Mouse (Mus musculus) neural tube, embryonic 12.5 days (tissue): ENCODE results near the gene Dctn2. TPM values are rescaled to one million over a fixed set of nuclear protein-coding genes. Genes with fewer than 3 reads are reported as not detected.
A peak's percentile ranks its signal among the peaks of the same experiment; 100 is the strongest.

ENCODE experiments used
- ATAC-seq: fragments of 200-750 bp; cut with Nextera tagmentation; 2 replicates; pipeline ENCODE4 v1.8.0; 2017; ENCODE audit warnings: low read depth, mild to moderate bottlenecking, moderate TSS enrichment, moderate library complexity; ENCODE audit not compliant: low FRiP score
- H3K27ac ChIP-seq: fragments of 300-500 bp; sonication (generic); 2 replicates; pipeline ENCODE4 v1.5.1; 2016
- H3K27me3 ChIP-seq: fragments of 300-500 bp; sonication (generic); replicated peaks from 2 replicates; pipeline ENCODE4 v1.6.1; 2016; ENCODE audit warnings: mild to moderate bottlenecking
- H3K36me3 ChIP-seq: fragments of 300-500 bp; sonication (generic); 2 replicates; pipeline ENCODE4 v1.6.1; 2016; ENCODE audit warnings: mild to moderate bottlenecking
- H3K4me1 ChIP-seq: fragments of 300-500 bp; sonication (generic); 2 replicates; pipeline ENCODE4 v1.6.1; 2016
- H3K4me2 ChIP-seq: fragments of 300-500 bp; sonication (generic); replicated peaks from 2 replicates; pipeline ENCODE4 v1.6.1; 2016; ENCODE audit warnings: mild to moderate bottlenecking
- H3K4me3 ChIP-seq: fragments of 300-500 bp; sonication (generic); 2 replicates; pipeline ENCODE4 v1.5.1; 2016
- H3K9ac ChIP-seq: fragments of 300-500 bp; sonication (generic); 2 replicates; pipeline ENCODE4 v1.6.1; 2016; ENCODE audit warnings: mild to moderate bottlenecking
- H3K9me3 ChIP-seq: fragments of 300-500 bp; sonication (generic); 2 replicates; pipeline ENCODE4 v1.6.1; 2016; ENCODE audit warnings: mild to moderate bottlenecking
- WGBS: fragments of 180-500 bp; shearing (Covaris S2); methylation state at CpG from one replicate; pipeline ENCODE4 v1.1.7; 2016; 5-methylcytosine and 5-hydroxymethylcytosine counted together
- polyA plus RNA-seq: library from polyadenylated mRNA; unstranded; fragments of >200 nt; fragmentation: Nextera tagmentation; extraction: Ambion mirVana; gene quantifications from 2 replicates; pipeline ENCODE4 v1.2.1, GENCODE M21; 2016

Gene Dctn2
- polyA plus RNA-seq = 273 and 277 TPM in 2 replicates

DNA sequence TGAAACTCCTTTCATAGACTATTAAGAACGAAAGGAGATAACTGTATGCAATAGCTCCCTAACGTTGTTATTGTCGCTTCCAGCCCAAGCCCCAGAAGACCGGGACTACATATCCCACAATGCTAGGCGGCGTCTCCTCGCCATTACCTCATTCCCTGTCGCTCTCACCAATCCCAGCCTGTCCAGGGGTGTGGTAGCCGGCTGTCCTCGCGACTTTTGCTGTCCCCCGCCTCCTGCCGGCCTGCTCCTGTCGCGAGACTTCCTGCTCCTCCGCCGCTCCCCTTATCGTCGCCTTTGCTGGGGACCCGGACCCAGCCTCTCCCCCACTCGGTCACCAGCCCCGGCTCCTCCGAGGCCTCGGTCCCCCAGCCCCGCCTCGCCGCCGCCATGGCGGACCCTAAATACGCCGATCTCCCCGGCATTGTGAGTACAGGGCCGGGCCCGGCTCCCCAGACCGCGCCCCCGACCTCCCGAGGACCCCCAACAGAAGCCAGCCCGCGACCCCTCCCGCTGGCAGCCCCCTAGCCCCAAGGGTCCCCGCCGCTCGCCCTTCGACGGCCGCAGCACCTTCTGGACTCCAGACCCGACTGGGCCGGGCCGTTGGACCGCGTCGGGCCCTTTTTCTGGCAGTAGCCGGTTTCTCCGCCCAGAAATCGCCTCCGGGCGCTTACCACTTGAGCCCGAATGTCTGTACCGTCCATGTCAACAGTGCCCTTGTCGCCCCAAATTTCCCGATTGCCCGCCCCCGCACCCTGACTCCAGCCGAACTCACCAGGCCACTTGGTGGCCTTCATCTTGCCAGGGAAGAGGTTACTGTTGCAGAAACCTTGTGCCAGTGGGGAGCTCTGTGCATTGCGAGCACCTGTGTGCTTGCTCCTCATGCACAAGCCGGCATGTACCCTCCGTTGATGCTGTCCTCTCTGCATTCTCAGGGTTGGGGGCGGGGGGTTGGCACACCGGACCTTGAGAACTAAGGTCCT, at the start of gene Dctn2:
Gene Dctn2 (plus strand): TSS at position 257 of the 980 bp plus-strand sequence.
- H3K27me3 ChIP-seq = 0 out of 2 replicates have a peak, but pooled peaks cover 4% of the 10 kb centered on the region
- peaks cover 39% of the 10 kb centered on the region for H3K4me1 ChIP-seq
- WGBS = under 1% methylated on average over 70 of the region's 70 CpGs
- H3K27ac ChIP-seq = peak within 1 kb of the TSS; percentile 80
- peak within 1 kb of the TSS; percentile 97 for H3K4me3 ChIP-seq
- no peaks in the 10 kb centered on the region for H3K9me3 ChIP-seq
- peaks cover 29% of the 10 kb centered on the region for H3K36me3 ChIP-seq
- peak; percentile 96 for ATAC-seq
- H3K9ac ChIP-seq = peak within 1 kb of the TSS; percentile 100
- peak within 1 kb of the TSS; percentile 97 for H3K4me2 ChIP-seq

DNA sequence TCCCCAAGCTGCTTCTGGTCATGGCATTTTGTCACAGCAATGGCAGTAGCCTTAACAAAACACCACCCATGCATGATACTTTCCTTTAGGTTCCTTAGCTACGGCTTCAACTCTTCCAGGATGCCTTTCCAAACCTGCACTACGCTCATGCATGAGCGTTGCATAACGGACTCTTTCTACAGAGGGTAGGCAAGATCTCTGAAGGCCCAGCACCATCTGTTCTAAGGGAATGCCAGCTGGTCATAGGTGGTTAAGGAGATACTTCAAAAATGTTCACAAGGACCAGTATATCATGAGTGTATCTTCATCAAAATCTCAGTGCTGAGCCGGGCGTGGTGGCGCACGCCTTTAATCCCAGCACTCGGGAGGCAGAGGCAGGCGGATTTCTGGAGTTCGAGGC, 49.7 kb upstream of the Dctn2 start:
- WGBS = 95% methylated on average over 11 of the region's 11 CpGs
- H3K4me2 ChIP-seq = no peak overlapping the region

DNA sequence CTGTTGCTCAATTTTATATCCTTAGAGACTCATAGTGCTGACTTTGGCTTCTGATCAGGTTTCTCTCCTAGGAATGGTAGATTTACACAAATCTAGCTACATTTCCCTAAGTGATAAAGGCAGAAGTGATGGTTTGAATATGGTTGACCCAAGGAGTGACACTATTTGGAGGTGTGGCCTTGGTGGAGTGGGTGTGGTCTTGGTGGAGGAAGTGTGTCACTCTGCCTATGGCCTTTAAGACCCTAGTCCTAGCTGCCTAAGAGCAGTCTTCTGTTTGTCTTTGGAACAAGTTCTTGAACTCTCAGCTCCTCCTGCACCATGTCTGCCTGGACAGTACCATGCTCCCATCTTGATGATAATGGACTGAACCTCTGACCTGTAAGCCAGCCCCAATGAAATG, 49.0 kb upstream of the Dctn2 start:
- Histone ChIP-seq H3K27me3 (no peaks in the 10 kb centered on the region), H3K27ac (no peak overlapping the region), H3K9ac (no peak overlapping the region), H3K9me3 (no peaks in the 10 kb centered on the region), H3K4me2 (no peak overlapping the region), H3K4me3 (no peak overlapping the region), H3K4me1 (no peaks in the 10 kb centered on the region), H3K36me3 (no peaks in the 10 kb centered on the region)
- ATAC-seq = no peak

More for the DNA sequence above, 49.7 kb upstream of the Dctn2 start:
- Histone ChIP-seq H3K27me3 (no peaks in the 10 kb centered on the region), H3K9me3 (no peaks in the 10 kb centered on the region), H3K9ac (no peak overlapping the region), H3K27ac (no peak overlapping the region), H3K4me3 (no peak overlapping the region), H3K4me1 (no peaks in the 10 kb centered on the region), H3K36me3 (no peaks in the 10 kb centered on the region)
- no peak for ATAC-seq

DNA sequence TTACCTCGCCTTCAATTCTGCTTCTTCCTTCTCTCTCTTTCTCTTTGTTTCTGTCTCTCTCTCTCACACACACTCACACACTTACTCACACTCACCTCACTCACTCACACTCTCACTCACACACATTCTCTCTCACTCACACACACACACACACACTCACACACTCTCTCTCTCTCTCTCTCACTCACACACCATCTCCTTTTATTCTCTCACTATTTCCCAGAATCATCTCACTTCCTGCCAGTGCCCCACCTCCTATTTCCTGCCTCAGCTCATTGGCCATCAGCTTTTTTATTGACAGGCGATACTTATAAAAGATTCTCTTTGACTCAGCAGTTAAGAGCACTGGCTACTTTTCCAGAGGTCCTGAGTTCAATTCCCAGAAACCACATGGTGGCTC, 47.8 kb upstream of the Dctn2 start:
- WGBS = 90% methylated on average over 2 of the region's 2 CpGs
- H3K36me3 ChIP-seq = no peaks in the 10 kb centered on the region
- no peaks in the 10 kb centered on the region for H3K4me1 ChIP-seq
- H3K27ac ChIP-seq = no peak overlapping the region
- no peaks in the 10 kb centered on the region for H3K9me3 ChIP-seq
- no peak overlapping the region for H3K4me2 ChIP-seq
- H3K9ac ChIP-seq = no peak overlapping the region
- H3K4me3 ChIP-seq = no peak overlapping the region
- ATAC-seq = no peak
- H3K27me3 ChIP-seq = no peaks in the 10 kb centered on the region

DNA sequence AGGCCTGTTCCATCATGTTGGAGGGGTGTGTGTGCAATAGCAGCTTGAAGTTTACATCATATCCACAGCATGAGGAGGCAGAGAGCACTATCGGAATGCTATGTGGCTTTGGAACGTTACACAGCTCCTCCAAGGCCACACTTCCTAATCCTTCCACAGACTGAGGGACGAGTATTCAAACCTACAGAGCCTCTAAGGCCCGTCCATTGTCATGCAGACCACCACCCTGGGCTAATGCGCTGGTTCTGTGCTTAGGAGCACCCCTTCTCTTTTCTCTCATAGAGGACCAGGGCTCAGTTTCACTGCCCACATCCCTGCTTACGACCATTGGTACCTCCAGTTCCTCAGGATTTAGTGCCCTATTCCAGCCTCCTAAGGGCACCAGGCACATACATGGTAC, 41.0 kb upstream of the Dctn2 start:
- H3K36me3 ChIP-seq = peaks cover 27% of the 10 kb centered on the region
- peaks cover 9% of the 10 kb centered on the region; the same call in 1 of the 2 replicates for H3K27me3 ChIP-seq
- WGBS = 35% methylated on average over 6 of the region's 6 CpGs
- no peaks in the 10 kb centered on the region for H3K9me3 ChIP-seq
- no peak overlapping the region for H3K4me2 ChIP-seq
- H3K27ac ChIP-seq = no peak overlapping the region
- no peak overlapping the region for H3K4me3 ChIP-seq
- ATAC-seq = no peak
- 0 out of 2 replicates have a peak, but pooled peaks cover 6% of the 10 kb centered on the region for H3K4me1 ChIP-seq
- no peak overlapping the region for H3K9ac ChIP-seq

DNA sequence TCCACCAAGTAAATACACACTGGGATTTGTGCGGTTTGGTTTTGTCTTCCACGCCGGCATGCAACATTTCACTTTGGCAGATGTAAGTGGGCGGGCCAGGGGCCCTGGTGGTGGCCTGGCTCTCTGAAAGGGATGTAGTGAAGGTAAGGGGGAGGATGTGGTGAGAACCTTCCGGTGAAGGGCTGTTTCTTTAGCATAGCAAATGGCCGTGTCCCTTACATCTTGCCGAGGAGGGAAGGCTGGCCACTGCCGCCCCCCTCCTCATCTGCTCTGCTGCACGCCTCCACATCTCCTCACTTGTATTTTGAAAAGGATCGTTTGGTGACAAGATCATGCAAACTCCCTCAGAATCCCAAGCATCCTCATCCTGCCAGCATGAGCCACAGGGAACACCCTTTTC, 40.4 kb upstream of the Dctn2 start:
- Histone ChIP-seq H3K4me3 (no peak overlapping the region), H3K36me3 (peaks cover 32% of the 10 kb centered on the region), H3K4me2 (no peak overlapping the region), H3K4me1 (0 out of 2 replicates have a peak, but pooled peaks cover 6% of the 10 kb centered on the region), H3K27ac (no peak overlapping the region), H3K9me3 (no peaks in the 10 kb centered on the region), H3K27me3 (peaks cover 9% of the 10 kb centered on the region; the same call in 1 of the 2 replicates), H3K9ac (no peak overlapping the region)
- WGBS = 16% methylated on average over 10 of the region's 10 CpGs
- ATAC-seq = no peak

DNA sequence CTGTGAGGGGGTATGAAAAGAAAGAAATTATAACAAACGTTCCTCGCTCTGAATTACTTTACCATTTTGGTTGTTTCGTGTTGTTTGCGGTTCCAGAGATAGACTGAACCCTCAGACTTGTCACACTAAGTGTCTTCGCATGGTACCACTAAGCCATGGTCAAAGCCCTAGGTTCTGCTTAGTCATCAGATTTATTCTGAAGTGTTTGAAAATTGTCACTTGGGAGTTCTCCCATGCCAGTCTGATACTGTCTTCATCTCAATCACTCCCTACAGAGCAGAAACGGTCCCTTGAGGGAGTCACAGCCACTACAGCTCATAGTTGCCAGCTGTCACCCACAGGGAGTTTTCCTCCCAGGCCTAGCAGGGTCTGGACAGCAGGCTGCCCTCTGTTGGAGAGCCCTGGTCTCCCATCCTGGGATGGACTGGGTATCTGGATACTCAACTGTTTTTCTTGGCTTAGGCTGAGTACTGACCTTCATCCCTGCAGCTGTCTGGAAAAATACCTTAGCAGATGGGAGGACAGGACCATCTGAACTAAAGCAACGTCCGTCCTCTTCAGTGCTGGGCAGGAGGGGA, 39.8 kb upstream of the Dctn2 start:
- Histone ChIP-seq H3K9ac (no peak overlapping the region), H3K4me2 (no peak overlapping the region), H3K27ac (no peak overlapping the region), H3K27me3 (peaks cover 9% of the 10 kb centered on the region; the same call in 1 of the 2 replicates), H3K36me3 (peaks cover 37% of the 10 kb centered on the region), H3K9me3 (no peaks in the 10 kb centered on the region), H3K4me3 (no peak overlapping the region), H3K4me1 (0 out of 2 replicates have a peak, but pooled peaks cover 6% of the 10 kb centered on the region)
- WGBS = 67% methylated on average over 8 of the region's 8 CpGs
- ATAC-seq = peak; percentile 14; the same call in 1 of the 2 replicates

DNA sequence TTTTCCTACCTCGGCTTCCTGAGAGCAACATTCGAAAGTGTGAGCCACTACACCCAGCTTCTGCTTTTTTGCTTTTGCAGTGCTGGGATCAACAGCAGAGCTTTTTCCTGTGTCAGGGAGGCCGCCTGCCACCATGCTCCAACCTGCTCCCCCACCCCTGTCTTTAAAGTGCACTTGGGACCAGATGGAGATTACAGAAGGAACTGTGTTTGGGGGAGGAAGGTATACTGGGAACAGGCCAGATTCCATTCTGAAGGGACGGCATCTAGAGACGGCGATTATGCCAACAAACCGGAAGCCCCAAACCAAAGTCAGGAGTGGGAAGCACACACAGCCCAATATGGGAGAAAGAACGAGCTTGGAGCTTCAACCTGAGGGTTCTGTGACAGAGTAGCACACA, 39.0 kb upstream of the Dctn2 start:
- peaks cover 40% of the 10 kb centered on the region for H3K36me3 ChIP-seq
- 0 out of 2 replicates have a peak, but pooled peaks cover 6% of the 10 kb centered on the region for H3K4me1 ChIP-seq
- 84% methylated on average over 8 of the region's 8 CpGs for WGBS
- no peak overlapping the region for H3K4me2 ChIP-seq
- H3K9ac ChIP-seq = no peak overlapping the region
- H3K27me3 ChIP-seq = peaks cover 9% of the 10 kb centered on the region; the same call in 1 of the 2 replicates
- no peak overlapping the region for H3K4me3 ChIP-seq
- H3K9me3 ChIP-seq = no peaks in the 10 kb centered on the region
- ATAC-seq = no peak
- H3K27ac ChIP-seq = no peak overlapping the region

DNA sequence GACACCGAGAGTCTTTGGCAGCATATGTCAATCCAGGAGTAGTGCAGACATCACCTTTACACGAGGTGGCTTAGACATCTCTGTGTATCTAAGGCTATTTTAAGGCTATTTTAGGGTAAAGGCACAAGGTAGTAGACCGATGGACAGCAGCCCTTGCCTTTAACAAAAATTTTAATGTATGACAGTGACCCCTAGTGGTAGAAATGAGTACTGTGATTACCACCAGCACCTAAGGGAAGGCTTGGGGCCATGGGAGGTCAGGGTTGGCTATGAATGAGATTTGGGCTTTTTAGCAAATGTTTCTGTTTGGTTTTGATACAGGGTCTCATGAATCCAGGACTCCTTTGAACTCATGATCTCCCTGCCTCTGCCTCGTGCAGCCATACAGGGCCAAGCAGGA, 37.3 kb upstream of the Dctn2 start:
- Histone ChIP-seq H3K4me2 (no peak overlapping the region), H3K36me3 (peaks cover 49% of the 10 kb centered on the region), H3K4me1 (0 out of 2 replicates have a peak, but pooled peaks cover 6% of the 10 kb centered on the region), H3K4me3 (no peak overlapping the region), H3K9me3 (no peaks in the 10 kb centered on the region), H3K27ac (no peak overlapping the region), H3K27me3 (peaks cover 9% of the 10 kb centered on the region; the same call in 1 of the 2 replicates), H3K9ac (no peak overlapping the region)
- 21% methylated on average over 4 of the region's 4 CpGs for WGBS
- ATAC-seq = 0 out of 2 replicates have a peak, but pooled peaks have one; percentile 41

DNA sequence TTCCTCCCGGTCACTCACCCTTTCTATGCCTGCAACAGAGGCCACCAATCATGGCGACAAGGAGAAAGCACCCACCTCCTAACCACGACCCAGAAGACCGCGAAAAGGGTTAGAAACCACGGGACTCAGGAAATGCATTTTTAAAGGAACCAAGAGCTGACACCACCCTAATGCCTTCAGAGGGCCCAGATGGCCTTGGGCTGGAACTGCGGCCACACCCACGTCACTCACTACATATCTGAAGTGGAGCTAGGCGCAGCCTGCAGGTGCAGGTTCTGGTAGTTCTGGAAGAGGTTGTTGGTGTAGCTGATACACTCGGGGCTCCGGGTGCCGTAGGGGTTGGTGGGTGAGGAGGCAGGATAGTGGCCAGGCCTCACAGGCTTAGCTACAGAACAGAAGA, 35.5 kb upstream of the Dctn2 start:
- Histone ChIP-seq H3K4me1 (0 out of 2 replicates have a peak, but pooled peaks cover 3% of the 10 kb centered on the region), H3K4me2 (no peak overlapping the region), H3K9ac (no peak overlapping the region), H3K27ac (no peak overlapping the region), H3K9me3 (no peaks in the 10 kb centered on the region), H3K4me3 (no peak overlapping the region), H3K36me3 (peaks cover 55% of the 10 kb centered on the region), H3K27me3 (peaks cover 9% of the 10 kb centered on the region; the same call in 1 of the 2 replicates)
- no peak for ATAC-seq
- WGBS = 86% methylated on average over 12 of the region's 12 CpGs

DNA sequence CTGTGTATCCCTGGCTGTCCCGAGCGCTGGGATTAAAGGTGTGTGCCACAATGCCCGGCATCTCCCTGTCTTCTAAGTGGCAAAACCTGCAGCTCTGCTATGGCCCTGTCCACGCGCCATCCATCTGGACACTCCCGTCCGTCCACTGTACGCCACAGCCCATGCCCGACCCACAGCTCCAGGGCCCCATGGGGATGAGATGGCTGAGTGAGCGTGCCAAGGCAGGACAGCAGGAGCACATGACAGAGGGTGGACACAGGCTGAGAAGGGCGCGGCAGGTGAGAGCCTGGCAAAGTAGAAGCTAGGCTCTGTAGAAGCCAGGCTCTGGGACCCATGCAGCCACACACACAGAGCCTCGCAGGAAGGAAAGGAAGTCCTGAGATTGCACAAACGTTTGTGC, 34.4 kb upstream of the Dctn2 start:
- 87% methylated on average over 14 of the region's 14 CpGs for WGBS
- no peaks in the 10 kb centered on the region for H3K4me1 ChIP-seq
- H3K9me3 ChIP-seq = no peaks in the 10 kb centered on the region
- peaks cover 9% of the 10 kb centered on the region; the same call in 1 of the 2 replicates for H3K27me3 ChIP-seq
- H3K27ac ChIP-seq = no peak overlapping the region
- no peak overlapping the region for H3K4me2 ChIP-seq
- peaks cover 64% of the 10 kb centered on the region for H3K36me3 ChIP-seq
- H3K4me3 ChIP-seq = no peak overlapping the region
- H3K9ac ChIP-seq = no peak overlapping the region
- ATAC-seq = no peak

DNA sequence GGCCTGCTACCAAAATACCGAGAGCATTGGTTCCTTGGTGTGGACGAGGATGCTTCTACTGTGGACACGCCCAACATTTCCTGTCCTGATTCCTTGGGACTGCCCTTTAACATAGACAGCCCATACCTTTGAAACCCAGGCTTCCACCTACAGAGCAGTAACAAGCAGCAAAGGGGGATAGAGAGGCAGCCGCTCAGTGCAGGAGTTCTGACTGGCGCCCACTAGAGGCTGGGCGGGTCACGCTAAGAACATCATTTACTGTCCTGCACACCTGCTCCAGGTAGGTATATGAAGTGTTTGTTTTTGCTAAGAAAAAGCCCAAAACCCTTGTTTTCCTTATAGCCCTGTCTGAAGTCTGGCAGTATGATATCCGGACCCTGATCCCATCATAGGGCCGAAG, 33.0 kb upstream of the Dctn2 start:
- Histone ChIP-seq H3K4me3 (no peak overlapping the region), H3K27me3 (no peaks in the 10 kb centered on the region), H3K27ac (no peak overlapping the region), H3K4me1 (no peaks in the 10 kb centered on the region), H3K9ac (no peak overlapping the region), H3K4me2 (no peak overlapping the region), H3K36me3 (peaks cover 67% of the 10 kb centered on the region), H3K9me3 (no peaks in the 10 kb centered on the region)
- WGBS = 83% methylated on average over 9 of the region's 9 CpGs
- no peak for ATAC-seq
